Mouse (Mus musculus) cortical plate, adult 2 months (tissue): ENCODE data around the gene L2hgdh. TPM values are rescaled to one million over a fixed set of nuclear protein-coding genes. Genes with fewer than 3 reads are reported as not detected.

Experiments used
- H3K27ac ChIP-seq: fragments of 200-500 bp; 2 replicates; pipeline ENCODE4 v1.5.1; 2012; ENCODE audit warnings: low read length, control low read depth, inconsistent platforms; ENCODE audit not compliant: insufficient read depth
- H3K4me1 ChIP-seq: fragments of 200-500 bp; 2 replicates; pipeline ENCODE4 v1.6.1; 2011; ENCODE audit warnings: low read length; ENCODE audit not compliant: control insufficient read depth, insufficient read depth
- H3K4me3 ChIP-seq: fragments of 200-500 bp; 2 replicates; pipeline ENCODE4 v1.5.1; 2011; ENCODE audit warnings: mild to moderate bottlenecking, low read length, control low read depth; ENCODE audit not compliant: insufficient read depth
- CTCF ChIP-seq: fragments of 200-500 bp; IDR thresholded peaks from 2 replicates; pipeline ENCODE4 v1.5.1; 2011; ENCODE audit warnings: mild to moderate bottlenecking, control low read depth, low read length; ENCODE audit not compliant: insufficient read depth; ENCODE audit errors: extremely low read depth
- POLR2A ChIP-seq: fragments of 200-500 bp; IDR thresholded peaks from 2 replicates; pipeline ENCODE4 v1.6.1; 2011; ENCODE audit warnings: mild to moderate bottlenecking, low read length, control low read depth; ENCODE audit not compliant: insufficient read depth; ENCODE audit errors: extremely low read depth
- polyA plus RNA-seq: library from polyadenylated mRNA; depleted of rRNA; stranded (reverse); fragments of >200 nt; gene quantifications from 2 replicates; pipeline ENCODE4 v1.2.3, GENCODE M21; 2012; rRNA removed

Gene L2hgdh
- 11.8 and 12.3 TPM in 2 replicates for polyA plus RNA-seq

- no peak within 1 kb of the TSS for H3K27ac ChIP-seq
- TF ChIP-seq POLR2A (peak; percentile 95), CTCF (no peak)
These were observed at the start of gene L2hgdh, which contains the start of gene Atp5s for GRCm38 (mm10) chr12:69724711-69725460. L2hgdh (minus strand) TSS chr12:69724873. Atp5s (plus strand) TSS chr12:69724950.

GRCm38 (mm10) chr12:69768841-69769240 is 44.2 kb upstream of the L2hgdh start:
- TF ChIP-seq POLR2A: no peak
- TF ChIP-seq CTCF: no peak
- Histone ChIP-seq H3K4me1 (no peaks in the 10 kb centered on the region), H3K4me3 (no peak overlapping the region), H3K27ac (no peak overlapping the region)

More at GRCm38 (mm10) chr12:69724711-69725460, at the start of gene L2hgdh, which contains the start of gene Atp5s:
- H3K4me3 ChIP-seq: peak within 1 kb of the TSS; percentile 66
- H3K4me1 ChIP-seq: no peaks in the 10 kb centered on the region

- no peak for TF ChIP-seq POLR2A
- TF ChIP-seq CTCF: no peak
- no peaks in the 10 kb centered on the region for H3K4me1 ChIP-seq
- H3K27ac ChIP-seq: no peak overlapping the region
- H3K4me3 ChIP-seq: no peak overlapping the region
These were observed 43.0 kb upstream of the L2hgdh start for GRCm38 (mm10) chr12:69767476-69768258.

GRCm38 (mm10) chr12:69766185-69766904 is 41.7 kb upstream of the L2hgdh start:
- no peak for TF ChIP-seq POLR2A
- no peak for TF ChIP-seq CTCF
- Histone ChIP-seq H3K4me3 (no peak overlapping the region), H3K27ac (no peak overlapping the region)

GRCm38 (mm10) chr12:69765543-69765942 is 40.9 kb upstream of the L2hgdh start:
- Histone ChIP-seq H3K4me3 (no peak overlapping the region), H3K4me1 (peaks cover 2% of the 10 kb centered on the region; the same call in 1 of the 2 replicates), H3K27ac (no peak overlapping the region)
- TF ChIP-seq POLR2A: no peak

More at GRCm38 (mm10) chr12:69766185-69766904, 41.7 kb upstream of the L2hgdh start:
- no peaks in the 10 kb centered on the region for H3K4me1 ChIP-seq

- Histone ChIP-seq H3K4me3 (no peak overlapping the region), H3K27ac (no peak overlapping the region), H3K4me1 (peaks cover 2% of the 10 kb centered on the region; the same call in 1 of the 2 replicates)
- TF ChIP-seq POLR2A (no peak), CTCF (no peak)
These were observed 36.9 kb upstream of the L2hgdh start for GRCm38 (mm10) chr12:69761603-69762002.

- TF ChIP-seq CTCF: no peak
- no peak for TF ChIP-seq POLR2A
- H3K4me1 ChIP-seq: peaks cover 2% of the 10 kb centered on the region; the same call in 1 of the 2 replicates
- H3K27ac ChIP-seq: no peak overlapping the region
- H3K4me3 ChIP-seq: no peak overlapping the region
These were observed 36.2 kb upstream of the L2hgdh start for GRCm38 (mm10) chr12:69760743-69761406.

- H3K27ac ChIP-seq: no peak overlapping the region
- TF ChIP-seq POLR2A: no peak
- no peak for TF ChIP-seq CTCF
- H3K4me1 ChIP-seq: peaks cover 2% of the 10 kb centered on the region; the same call in 1 of the 2 replicates
- no peak overlapping the region for H3K4me3 ChIP-seq
These were observed 35.3 kb upstream of the L2hgdh start for GRCm38 (mm10) chr12:69760014-69760413.

- Histone ChIP-seq H3K4me3 (no peak overlapping the region), H3K4me1 (peaks cover 2% of the 10 kb centered on the region; the same call in 1 of the 2 replicates), H3K27ac (no peak overlapping the region)
- TF ChIP-seq POLR2A: no peak
- TF ChIP-seq CTCF: no peak
These were observed 34.7 kb upstream of the L2hgdh start for GRCm38 (mm10) chr12:69759267-69759885.
